Mouse (Mus musculus) MEL (cell line): Measurements from ENCODE around the gene Pdpn. TPM values are rescaled to one million over a fixed set of nuclear protein-coding genes. Genes with fewer than 3 reads are reported as not detected.
"Not testable (repeated sequence)": the region's sequence is repeated elsewhere in the genome, so short reads cannot be mapped to it uniquely, and the experiment has no call there.

ENCODE experiments used
- DNase-seq: peaks from one replicate; pipeline ENCODE4 v3.0.0; 2011; ENCODE audit warnings: low read depth, low spot score
- H3K27ac ChIP-seq: 2 replicates; pipeline ENCODE4 v1.5.1; 2012; ENCODE audit warnings: low read depth, mild to moderate bottlenecking, control low read depth, low read length, moderate library complexity; ENCODE audit not compliant: control insufficient read depth
- H3K27me3 ChIP-seq, 2 experiments: fragments of 150-350 bp in 1 of 2; sonication (generic) in 1 of 2; 2 replicates each; pipeline ENCODE4 v1.6.1; 2012; ENCODE audit warnings: low read length in 2 of 2, mild to moderate bottlenecking in 2 of 2, improper control_type of control experiment in 1 of 2, moderate library complexity in 1 of 2; ENCODE audit not compliant: insufficient read depth in 2 of 2, control insufficient read depth in 1 of 2
- H3K36me3 ChIP-seq, 2 experiments: 2 replicates each; pipeline ENCODE4 v1.6.1; 2012 to 2014; ENCODE audit warnings: low read length in 2 of 2, improper control_type of control experiment in 1 of 2, inconsistent platforms in 1 of 2, mild to moderate bottlenecking in 1 of 2; ENCODE audit not compliant: insufficient read depth in 2 of 2, control insufficient read depth in 1 of 2
- H3K4me1 ChIP-seq, 2 experiments: fragments of 150-350 bp in 1 of 2; sonication (generic) in 1 of 2; 2 replicates each; pipeline ENCODE4 v1.6.1; 2012; ENCODE audit warnings: low read length in 2 of 2, improper control_type of control experiment in 1 of 2, mild to moderate bottlenecking in 1 of 2; ENCODE audit not compliant: insufficient read depth in 2 of 2, control insufficient read depth in 1 of 2
- H3K4me3 ChIP-seq, 2 experiments: fragments of 150-350 bp in 1 of 2; sonication (generic) in 1 of 2; 2 replicates each; pipeline ENCODE4 v1.5.1; 2012; ENCODE audit warnings: low read depth in 2 of 2, low read length in 2 of 2, mild to moderate bottlenecking in 2 of 2, moderate library complexity in 2 of 2, control low read depth in 1 of 2, improper control_type of control experiment in 1 of 2; ENCODE audit not compliant: control insufficient read depth in 1 of 2, insufficient read depth in 1 of 2
- H3K79me2 ChIP-seq: 2 replicates; pipeline ENCODE4 v1.6.1; 2012; ENCODE audit warnings: mild to moderate bottlenecking, low read length, moderate library complexity; ENCODE audit not compliant: control insufficient read depth, poor library complexity, insufficient read depth
- H3K9ac ChIP-seq: 2 replicates; pipeline ENCODE4 v1.6.1; 2012; ENCODE audit warnings: low read depth, mild to moderate bottlenecking, control low read depth, low read length, moderate library complexity; ENCODE audit not compliant: control insufficient read depth, poor library complexity, severe bottlenecking
- H3K9me3 ChIP-seq: fragments of 150-350 bp; sonication (generic); replicated peaks from 2 replicates; pipeline ENCODE4 v1.6.1; 2012; ENCODE audit warnings: mild to moderate bottlenecking, low read length, improper control_type of control experiment, moderate library complexity; ENCODE audit not compliant: insufficient read depth
- BHLHE40 ChIP-seq: IDR thresholded peaks from 2 replicates; pipeline ENCODE4 v1.6.1; 2012; ENCODE audit warnings: low read depth, mild to moderate bottlenecking, inconsistent platforms, low read length, improper control_type of control experiment, borderline replicate concordance
- CHD1 ChIP-seq: IDR thresholded peaks from 2 replicates; pipeline ENCODE4 v1.6.1; 2012; ENCODE audit warnings: low read depth, mild to moderate bottlenecking, inconsistent platforms, low read length, improper control_type of control experiment
- GABPA ChIP-seq: IDR thresholded peaks from 2 replicates; pipeline ENCODE4 v1.6.1; 2012; ENCODE audit warnings: low read depth, mild to moderate bottlenecking, inconsistent platforms, low read length, improper control_type of control experiment, moderate library complexity
- GATA1 ChIP-seq: IDR thresholded peaks from 2 replicates; pipeline ENCODE4 v1.6.1; 2011; ENCODE audit warnings: low read depth, low read length, improper control_type of control experiment
- KAT2A ChIP-seq: conservative IDR thresholded peaks from 2 replicates; pipeline ENCODE4 v1.6.1; 2012; ENCODE audit warnings: low read depth, low read length, improper control_type of control experiment, inconsistent platforms
- MAX ChIP-seq: IDR thresholded peaks from 2 replicates; pipeline ENCODE4 v1.6.1; 2011; ENCODE audit warnings: low read length, improper control_type of control experiment
- MEF2A ChIP-seq: IDR thresholded peaks from 2 replicates; pipeline ENCODE4 v1.6.1; 2014; ENCODE audit warnings: low read depth, mild to moderate bottlenecking, inconsistent platforms, low read length, improper control_type of control experiment; ENCODE audit not compliant: poor library complexity, insufficient replicate concordance, severe bottlenecking; ENCODE audit errors: extremely low read depth
- NRF1 ChIP-seq: IDR thresholded peaks from 2 replicates; pipeline ENCODE4 v1.6.1; 2014; ENCODE audit warnings: low read depth, mild to moderate bottlenecking, inconsistent platforms, low read length, improper control_type of control experiment, moderate library complexity; ENCODE audit not compliant: poor library complexity, insufficient read depth, severe bottlenecking
- POLR2AphosphoS5 ChIP-seq: IDR thresholded peaks from 2 replicates; pipeline ENCODE4 v1.6.1; 2012; ENCODE audit warnings: low read depth, borderline replicate concordance, mild to moderate bottlenecking, inconsistent platforms, low read length, moderate library complexity, mixed read lengths
- ZMIZ1 ChIP-seq: IDR thresholded peaks from 2 replicates; pipeline ENCODE4 v1.6.1; 2012; ENCODE audit warnings: low read depth, mild to moderate bottlenecking, inconsistent platforms, low read length, improper control_type of control experiment, moderate library complexity
- ZNF384 ChIP-seq: IDR thresholded peaks from 2 replicates; pipeline ENCODE4 v1.6.1; 2012; ENCODE audit warnings: low read depth, mild to moderate bottlenecking, inconsistent platforms, low read length, improper control_type of control experiment
- polyA plus RNA-seq, 2 experiments: library from polyadenylated mRNA; stranded (reverse) in 1 of 2; unstranded in 1 of 2; fragments of >175 nt in 1 of 2; fragments of >200 nt in 1 of 2; gene quantifications; 2 replicates each; pipeline versions ENCODE4 v1.2.1 to v1.2.4; 2012; ENCODE audit warnings: low replicate concordance in 2 of 2, low read depth in 1 of 2; ENCODE audit not compliant: insufficient read length in 2 of 2, insufficient read depth in 1 of 2, missing spikeins in 1 of 2
- total RNA-seq: library from RNA; depleted of rRNA; stranded (reverse); fragments of 300-350 nt; gene quantifications from 2 replicates; pipeline ENCODE4 v1.2.3, GENCODE M21; 2012; rRNA removed

Pdpn gene
- total RNA-seq (not detected in 2 replicates), polyA plus RNA-seq (not detected)

DNA sequence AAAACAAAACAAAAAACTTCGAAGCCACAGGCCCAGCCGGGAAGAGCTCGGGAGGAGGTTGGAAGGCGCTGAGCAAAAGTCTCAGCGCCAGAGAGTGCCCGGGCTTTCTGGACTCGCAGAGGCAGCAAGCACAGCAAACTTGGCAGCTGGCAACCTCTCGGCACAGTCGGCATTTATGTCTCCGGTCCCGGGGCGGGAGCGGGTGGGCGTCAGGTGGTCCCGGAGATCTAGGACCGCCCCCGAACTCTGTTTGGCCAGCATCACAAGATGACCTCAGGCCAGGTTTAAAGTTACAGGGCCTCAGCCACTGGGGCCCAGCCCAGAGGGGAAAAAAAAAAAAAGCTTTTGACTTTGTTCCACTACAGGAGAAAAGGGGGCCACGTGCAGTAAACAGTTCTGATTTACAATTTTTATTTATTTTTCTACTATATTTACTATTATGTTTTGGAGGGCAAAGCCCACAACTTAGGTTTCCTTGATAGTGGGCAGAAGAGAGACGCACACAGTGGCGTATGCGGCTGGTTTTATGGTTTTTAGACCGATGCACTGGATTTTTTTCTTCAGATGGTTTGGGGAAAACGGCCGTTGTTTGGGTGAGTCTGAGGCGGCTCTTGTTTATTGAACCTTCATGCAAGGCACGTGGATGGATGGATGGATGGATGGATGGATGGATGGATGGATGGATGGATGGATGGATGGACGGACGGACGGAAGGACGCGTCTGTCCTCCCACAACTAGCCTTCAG, at the start of gene Pdpn:
Gene Pdpn (minus strand): TSS at position 240 of the 746 bp plus-strand sequence.
- no peaks in the 10 kb centered on the region for H3K4me1 ChIP-seq
- no peak within 1 kb of the TSS for H3K4me3 ChIP-seq
- H3K79me2 ChIP-seq = no peaks in the 10 kb centered on the region
- H3K36me3 ChIP-seq = no peaks in the 10 kb centered on the region
- H3K9me3 ChIP-seq = no peaks in the 10 kb centered on the region
- no peak within 1 kb of the TSS for H3K27ac ChIP-seq
- no peak within 1 kb of the TSS for H3K9ac ChIP-seq
- TF ChIP-seq NRF1 (no peak), MEF2A (no peak), CHD1 (no peak), MAX (no peak), POLR2AphosphoS5 (no peak)
- H3K27me3 ChIP-seq = no peaks in the 10 kb centered on the region
- no peak for DNase-seq

GRCm38 (mm10) chr4:143348678-143349077, 49.3 kb upstream of the Pdpn start:
- H3K36me3 ChIP-seq = no peaks in the 10 kb centered on the region
- DNase-seq = no peak
- no peak for TF ChIP-seq KAT2A
- no peak for TF ChIP-seq GATA1
- no peak for TF ChIP-seq BHLHE40
- no peak for TF ChIP-seq GABPA
- TF ChIP-seq ZMIZ1 = no peak
- no peak for TF ChIP-seq ZNF384
- no peaks in the 10 kb centered on the region for H3K27me3 ChIP-seq
- H3K4me3 ChIP-seq = no peak overlapping the region
- H3K9me3 ChIP-seq = no peaks in the 10 kb centered on the region
- H3K4me1 ChIP-seq = no peaks in the 10 kb centered on the region
- no peaks in the 10 kb centered on the region for H3K79me2 ChIP-seq
- no peak overlapping the region for H3K27ac ChIP-seq
- H3K9ac ChIP-seq = no peak overlapping the region

GRCm38 (mm10) chr4:143345491-143345890, 46.1 kb upstream of the Pdpn start:
- H3K79me2 ChIP-seq, DNase-seq, H3K9ac ChIP-seq, H3K4me1 ChIP-seq, H3K36me3 ChIP-seq, H3K4me3 ChIP-seq, H3K9me3 ChIP-seq, H3K27ac ChIP-seq, H3K27me3 ChIP-seq: not testable (repeated sequence)
